Mouse (Mus musculus): ENCODE results near the gene Izumo1r. TPM values are rescaled to one million over a fixed set of nuclear protein-coding genes. Genes with fewer than 3 reads are reported as not detected.

The Izumo1r gene
- total and polyA plus RNA-seq, 3 experiments = not detected

DNA sequence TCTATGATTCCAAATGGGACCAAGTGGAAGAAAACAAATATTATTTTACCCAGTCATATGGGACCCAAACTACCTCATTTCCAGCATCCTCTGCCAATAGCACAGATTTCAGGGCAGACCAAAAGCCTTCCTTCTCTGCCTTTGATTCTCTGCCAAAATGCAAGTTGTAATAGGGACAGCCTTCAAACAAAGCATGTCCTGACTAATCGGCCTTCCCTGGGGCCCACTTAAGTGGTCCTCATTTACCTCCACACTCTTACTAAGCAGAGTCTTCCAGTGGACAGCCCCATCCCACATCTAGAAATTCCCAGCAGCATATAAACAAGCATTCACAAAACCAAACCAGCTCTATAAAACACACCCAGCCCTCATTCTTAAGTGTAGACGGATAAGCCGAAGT is 6.6 kb downstream of the Izumo1r start:
- in situ Hi-C loops (cut with MboI; ENCODE audit: low pct_ligation_motif_present, low pct_unique_long_range_greater_than_20kb, low sequenced_read_pairs) = no loop called here

DNA sequence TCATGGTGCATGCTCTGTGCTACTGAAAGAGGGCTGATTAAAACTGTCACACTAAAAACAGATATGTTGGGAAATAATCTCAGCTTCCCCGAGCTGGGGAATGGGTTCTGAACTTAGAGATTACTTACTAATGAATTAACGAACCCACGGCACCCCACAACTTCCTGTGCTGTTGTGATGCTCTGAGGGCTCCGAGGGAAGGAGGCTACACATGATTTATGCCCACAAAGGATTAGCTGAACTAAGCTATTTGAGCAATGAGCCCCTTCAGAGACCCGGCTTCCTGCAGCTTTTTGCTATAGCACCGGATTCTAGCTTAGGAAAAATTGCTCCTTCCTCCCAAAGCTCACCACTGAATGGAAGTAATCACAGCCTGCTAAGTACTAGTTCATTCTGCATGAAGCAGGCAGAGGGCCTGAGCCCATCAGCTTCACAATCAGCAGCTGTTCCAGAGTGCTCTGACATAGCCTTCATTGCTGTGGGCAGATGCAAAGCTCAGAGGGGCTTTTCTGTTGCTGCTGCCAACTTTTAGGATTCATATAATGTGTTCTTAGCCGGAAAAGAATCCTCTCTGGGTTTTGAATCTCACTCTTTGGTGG is 8.4 kb downstream of the Izumo1r start:
- Histone ChIP-seq H3K9me3 (replicated peaks; ENCODE audit: low read length) (no peaks in the 10 kb centered on the region), H3K27me3 (replicated peaks) (no peaks in the 10 kb centered on the region), H3K36me3 (replicated peaks in 1 of 2; ENCODE audit: control insufficient read depth in 1 of 2, insufficient read depth in 1 of 2, low read length in 1 of 2) (no peaks in the 10 kb centered on the region), H3K27ac (ENCODE audit: insufficient read depth, low read depth) (no peak overlapping the region), H3K79me2 (replicated peaks; ENCODE audit: control insufficient read depth, extremely low read depth, insufficient read depth, poor library complexity, severe bottlenecking) (no peaks in the 10 kb centered on the region), H3K4me3 (replicated peaks in 1 of 3; ENCODE audit: low read depth in 2 of 3, low read length in 2 of 3, poor library complexity in 1 of 3) (no peak overlapping the region), H3K4me1 (ENCODE audit: control insufficient read depth in 1 of 2, insufficient read depth in 2 of 2) (peaks cover 0 to 13% of the 10 kb centered on the region in 2 experiments; a peak in 2 of 4 replicates), H3K4me2 (ENCODE audit: insufficient read depth, low read depth, poor library complexity, severe bottlenecking) (no peak overlapping the region), H3K9ac (ENCODE audit: insufficient read depth, low read depth) (no peak overlapping the region)
- dilution Hi-C loops (cut with MboI; ENCODE audit: extremely low pct_ligation_motif_present, extremely low pct_unique_long_range_greater_than_20kb, low sequenced_read_pairs) = no loop called here
- no peak for DNase-seq (ENCODE audit: extremely low read depth)
- in situ Hi-C loops (cut with MboI; ENCODE audit: low pct_ligation_motif_present, low pct_unique_long_range_greater_than_20kb, low sequenced_read_pairs) = no loop called here
- TF ChIP-seq POLR2A (IDR thresholded peaks at IDR 0.05; ENCODE audit: low read depth, low read length) = no peak
- no peak for TF ChIP-seq ZC3H11A (IDR thresholded peaks at IDR 0.05; ENCODE audit: low read depth, low read length)
- no peak for TF ChIP-seq EP300 (IDR thresholded peaks at IDR 0.05; ENCODE audit: low read length)
- no peak for TF ChIP-seq KAT2A (IDR thresholded peaks at IDR 0.05; ENCODE audit: insufficient replicate concordance, low read length)
- no peak for TF ChIP-seq HCFC1 (IDR thresholded peaks at IDR 0.05; ENCODE audit: low read depth, low read length)
- TF ChIP-seq PAX5 (IDR thresholded peaks at IDR 0.05; ENCODE audit: low read length) = no peak
- no peak for TF ChIP-seq USF1 (IDR thresholded peaks at IDR 0.05; ENCODE audit: low read depth, low read length)
- TF ChIP-seq CHD1 (IDR thresholded peaks at IDR 0.05; ENCODE audit: low read depth, low read length) = no peak
- TF ChIP-seq ZKSCAN1 (IDR thresholded peaks at IDR 0.05; ENCODE audit: borderline replicate concordance, low read depth, low read length) = no peak
- no peak for TF ChIP-seq CHD2 (IDR thresholded peaks at IDR 0.05; ENCODE audit: low read length)
- TF ChIP-seq NRF1 (IDR thresholded peaks at IDR 0.05; ENCODE audit: low read depth, low read length) = no peak
- TF ChIP-seq MAZ (IDR thresholded peaks at IDR 0.05; ENCODE audit: low read depth, low read length) = no peak
- no peak for TF ChIP-seq TBP (conservative IDR thresholded peaks at IDR 0.05; ENCODE audit: low read depth, low read length)
- no peak for TF ChIP-seq MEF2A (IDR thresholded peaks at IDR 0.05; ENCODE audit: borderline replicate concordance, low read depth, low read length)

More for the DNA sequence above, 6.6 kb downstream of the Izumo1r start:
- H3K4me2 ChIP-seq (ENCODE audit: insufficient read depth, low read depth, poor library complexity, severe bottlenecking) = no peak overlapping the region
- H3K79me2 ChIP-seq (replicated peaks; ENCODE audit: control insufficient read depth, extremely low read depth, insufficient read depth, poor library complexity, severe bottlenecking) = no peaks in the 10 kb centered on the region
- dilution Hi-C loops (cut with MboI; ENCODE audit: extremely low pct_ligation_motif_present, extremely low pct_unique_long_range_greater_than_20kb, low sequenced_read_pairs) = no loop called here
- TF ChIP-seq CTCF (conservative IDR thresholded peaks at IDR 0.05 in 1 of 2, IDR thresholded peaks at IDR 0.05 in 1 of 2; ENCODE audit: low read depth in 2 of 2, low read length in 2 of 2) (no peak), MAFK (IDR thresholded peaks at IDR 0.05; ENCODE audit: insufficient replicate concordance, low read length) (no peak), NRF1 (IDR thresholded peaks at IDR 0.05; ENCODE audit: low read depth, low read length) (no peak), MYC (IDR thresholded peaks at IDR 0.05; ENCODE audit: low read depth, low read length) (no peak), KAT2A (IDR thresholded peaks at IDR 0.05; ENCODE audit: insufficient replicate concordance, low read length) (no peak), IRF4 (IDR thresholded peaks at IDR 0.05; ENCODE audit: low read depth, low read length) (no peak), GABPA (IDR thresholded peaks at IDR 0.05; ENCODE audit: insufficient replicate concordance, low read depth, low read length) (no peak), TCF12 (IDR thresholded peaks at IDR 0.05; ENCODE audit: low read depth, low read length) (no peak), JUN (IDR thresholded peaks at IDR 0.05; ENCODE audit: insufficient read depth, low read depth, low read length) (no peak), PAX5 (IDR thresholded peaks at IDR 0.05; ENCODE audit: low read length) (no peak), CHD2 (IDR thresholded peaks at IDR 0.05; ENCODE audit: low read length) (no peak), ELF1 (IDR thresholded peaks at IDR 0.05; ENCODE audit: low read depth, low read length) (no peak), ZKSCAN1 (IDR thresholded peaks at IDR 0.05; ENCODE audit: borderline replicate concordance, low read depth, low read length) (no peak), SIN3A (IDR thresholded peaks at IDR 0.05; ENCODE audit: low read length) (no peak), ZNF384 (IDR thresholded peaks at IDR 0.05; ENCODE audit: low read depth, low read length) (no peak), MAZ (IDR thresholded peaks at IDR 0.05; ENCODE audit: low read depth, low read length) (no peak), SMC3 (IDR thresholded peaks at IDR 0.05; ENCODE audit: low read depth, low read length) (no peak), ZC3H11A (IDR thresholded peaks at IDR 0.05; ENCODE audit: low read depth, low read length) (no peak), USF2 (conservative IDR thresholded peaks at IDR 0.05; ENCODE audit: low read depth, low read length) (no peak)
- H3K4me3 ChIP-seq (replicated peaks in 1 of 3; ENCODE audit: low read depth in 2 of 3, low read length in 2 of 3, poor library complexity in 1 of 3) = no peak overlapping the region
- no peak overlapping the region for H3K27ac ChIP-seq (ENCODE audit: insufficient read depth, low read depth)
- H3K9ac ChIP-seq (ENCODE audit: insufficient read depth, low read depth) = no peak overlapping the region
- no peaks in the 10 kb centered on the region for H3K9me3 ChIP-seq (replicated peaks; ENCODE audit: low read length)
- H3K36me3 ChIP-seq (replicated peaks in 1 of 2; ENCODE audit: control insufficient read depth in 1 of 2, insufficient read depth in 1 of 2, low read length in 1 of 2) = no peaks in the 10 kb centered on the region
- H3K4me1 ChIP-seq (ENCODE audit: control insufficient read depth in 1 of 2, insufficient read depth in 2 of 2) = peaks cover 0 to 13% of the 10 kb centered on the region in 2 experiments; a peak in 2 of 4 replicates
- no peak for DNase-seq (ENCODE audit: extremely low read depth)
- no peaks in the 10 kb centered on the region for H3K27me3 ChIP-seq (replicated peaks)
